Mouse (Mus musculus) lung, postnatal 0 days (tissue): ENCODE data around the gene Zfp341.

Experiments
- CTCF ChIP-seq: IDR thresholded peaks from 2 replicates; pipeline ENCODE4 v1.5.1; 2016; ENCODE audit warnings: antibody characterized with exemption, mild to moderate bottlenecking
- EP300 ChIP-seq: IDR thresholded peaks from 2 replicates; pipeline ENCODE4 v1.6.1; 2016; ENCODE audit warnings: antibody characterized with exemption, mild to moderate bottlenecking, control low read depth

- TF ChIP-seq EP300 (no peak), CTCF (no peak)
Observed at GRCm38 (mm10) chr2:154568329-154569070, 44.6 kb upstream of the Zfp341 start.
